Mouse (Mus musculus) heart, adult 2 months (tissue): ENCODE results near the gene Upp1. TPM values are rescaled to one million over a fixed set of nuclear protein-coding genes. Genes with fewer than 3 reads are reported as not detected.

Source experiments
- DNase-seq, 2 experiments: peaks; one replicate each; pipeline ENCODE4 v3.0.0; 2021
- H3K27ac ChIP-seq: fragments of 200-600 bp; 2 replicates; pipeline ENCODE4 v1.8.1; 2022
- H3K27me3 ChIP-seq: fragments of 200-500 bp; 2 replicates; pipeline ENCODE4 v1.6.1; 2012; ENCODE audit warnings: mild to moderate bottlenecking, low read length, inconsistent platforms, mixed read lengths; ENCODE audit not compliant: control insufficient read depth, insufficient read depth
- H3K36me3 ChIP-seq: fragments of 200-500 bp; 2 replicates; pipeline ENCODE4 v1.6.1; 2012; ENCODE audit warnings: low read length, inconsistent platforms; ENCODE audit not compliant: control insufficient read depth, insufficient read depth
- H3K4me1 ChIP-seq: fragments of 200-500 bp; 2 replicates; pipeline ENCODE4 v1.6.1; 2011; ENCODE audit warnings: low read length; ENCODE audit not compliant: control insufficient read depth, insufficient read depth
- H3K4me3 ChIP-seq: fragments of 200-600 bp; 2 replicates; pipeline ENCODE4 v1.8.1; 2022
- H3K79me2 ChIP-seq: fragments of 200-500 bp; replicated peaks from 2 replicates; pipeline ENCODE4 v1.6.1; 2012; ENCODE audit warnings: mild to moderate bottlenecking, inconsistent platforms, low read length, moderate library complexity, mixed read lengths; ENCODE audit not compliant: control insufficient read depth, insufficient read depth
- H3K9ac ChIP-seq: fragments of 200-500 bp; 2 replicates; pipeline ENCODE4 v1.6.1; 2012; ENCODE audit warnings: low read depth, mild to moderate bottlenecking, control low read depth, inconsistent platforms, low read length, mixed read lengths
- CTCF ChIP-seq: fragments of 200-600 bp; IDR thresholded peaks from 2 replicates; pipeline ENCODE4 v1.8.1; 2022; ENCODE audit warnings: antibody characterized with exemption, mild to moderate bottlenecking, moderate library complexity
- EP300 ChIP-seq: fragments of 200-500 bp; IDR thresholded peaks from 2 replicates; pipeline ENCODE4 v1.6.1; 2011; ENCODE audit warnings: low read depth, low read length, control low read depth; ENCODE audit not compliant: insufficient read depth
- POLR2A ChIP-seq: fragments of 200-500 bp; IDR thresholded peaks from 2 replicates; pipeline ENCODE4 v1.6.1; 2011; ENCODE audit warnings: mild to moderate bottlenecking, low read depth, low read length, control low read depth; ENCODE audit not compliant: insufficient read depth
- WGBS: fragments of 180-500 bp; shearing (Covaris S2); methylation state at CpG from one replicate; pipeline ENCODE4 v1.1.7; 2018; 5-methylcytosine and 5-hydroxymethylcytosine counted together
- intact Hi-C: fragments of 180-260 bp; cut with DNase I; formaldehyde crosslinking; loops from one replicate; pipeline ENCODE4 v1.15.1; 2025
- polyA plus RNA-seq: library from polyadenylated mRNA; depleted of rRNA; stranded (reverse); fragments of >200 nt; gene quantifications from 2 replicates; pipeline ENCODE4 v1.2.3, GENCODE M21; 2012
- total RNA-seq, 2 experiments: library from RNA; stranded (reverse); gene quantifications; 2 replicates each; pipeline ENCODE4 v1.2.3; 2021

Gene Upp1
- total and polyA plus RNA-seq, 3 experiments: 4.6 to 9.9 (median 5.2) TPM

DNA sequence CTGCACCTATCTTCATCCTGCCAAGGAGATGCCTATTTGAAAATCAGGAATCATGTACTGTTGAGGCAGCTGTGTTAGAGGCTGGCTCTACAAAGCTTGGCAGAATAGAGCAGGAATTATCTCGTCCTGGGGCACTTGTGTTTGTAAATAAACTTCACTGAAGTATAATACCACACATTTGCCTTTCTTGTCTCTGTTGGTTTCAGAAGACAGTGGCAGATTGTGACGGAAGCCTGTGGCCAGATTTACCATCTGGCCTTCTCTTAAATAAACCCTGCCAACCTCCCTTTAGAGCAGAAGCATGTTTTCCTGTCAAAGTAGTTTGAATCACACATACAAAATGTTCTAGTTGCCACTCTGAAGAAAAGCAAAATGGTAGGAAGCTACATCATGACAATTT lies 10.2 kb downstream of the Upp1 start:
- no peak for TF ChIP-seq EP300
- no peaks in the 10 kb centered on the region for H3K27me3 ChIP-seq
- no peak for DNase-seq
- 53% methylated on average over 2 of the region's 2 CpGs for WGBS
- no peaks in the 10 kb centered on the region for H3K79me2 ChIP-seq
- no peak overlapping the region for H3K4me3 ChIP-seq
- intact Hi-C loops: no loop called here
- no peak overlapping the region for H3K27ac ChIP-seq
- no peaks in the 10 kb centered on the region for H3K4me1 ChIP-seq
- H3K36me3 ChIP-seq: no peaks in the 10 kb centered on the region
- no peak overlapping the region for H3K9ac ChIP-seq

DNA sequence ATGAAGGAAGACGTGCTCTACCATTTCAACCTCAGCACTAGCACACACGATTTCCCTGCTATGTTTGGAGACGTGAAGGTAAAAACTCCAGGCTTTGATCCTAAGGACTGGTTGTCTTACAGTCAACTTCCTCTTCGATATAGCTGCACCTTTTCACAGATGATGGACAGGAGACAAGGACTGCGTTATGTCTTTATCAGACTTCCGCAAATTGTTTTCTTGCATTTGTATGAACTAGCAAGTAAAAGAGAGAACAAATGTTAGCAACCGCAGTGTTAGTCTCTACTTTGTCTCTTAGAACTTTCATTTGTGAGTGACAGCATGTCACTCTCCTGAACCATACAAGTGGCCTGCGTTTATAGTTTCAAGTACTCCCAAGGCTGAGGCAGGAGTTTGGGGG lies 11.6 kb downstream of the Upp1 start:
- no peak for TF ChIP-seq POLR2A
- no peak for TF ChIP-seq CTCF
- no peak for TF ChIP-seq EP300
- 81% methylated on average over 8 of the region's 8 CpGs for WGBS
- intact Hi-C loops: no loop called here

DNA sequence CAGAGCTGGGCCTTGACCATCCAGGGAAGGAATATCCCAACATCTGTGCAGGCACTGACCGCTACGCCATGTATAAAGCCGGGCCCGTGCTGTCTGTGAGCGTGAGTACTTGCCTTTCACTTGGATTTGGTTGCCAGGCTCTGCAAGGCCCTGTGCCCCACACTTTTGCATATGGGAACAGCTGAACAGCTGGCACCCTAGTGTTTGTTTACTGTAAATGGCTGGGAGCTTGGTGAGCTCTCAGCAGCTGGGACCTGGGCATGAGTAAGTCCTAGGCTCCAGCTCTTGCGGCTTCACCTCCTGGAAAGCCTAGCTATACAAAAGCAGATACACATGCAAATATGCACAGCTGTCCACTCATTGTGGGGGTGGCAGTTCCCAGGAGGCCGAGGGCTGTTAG lies 13.8 kb downstream of the Upp1 start:
- intact Hi-C loops: loop anchor here (10.0 kb wide), 1 partner anchor 707 kb away; no protein-coding TSS in a partner anchor
- Histone ChIP-seq H3K4me3 (no peak overlapping the region), H3K4me1 (no peaks in the 10 kb centered on the region), H3K79me2 (no peaks in the 10 kb centered on the region), H3K27ac (no peak overlapping the region), H3K27me3 (no peaks in the 10 kb centered on the region), H3K36me3 (no peaks in the 10 kb centered on the region), H3K9ac (no peak overlapping the region)
- no peak for TF ChIP-seq POLR2A
- no peak for TF ChIP-seq EP300
- TF ChIP-seq CTCF: no peak
- WGBS: 93% methylated on average over 7 of the region's 7 CpGs
- DNase-seq: no peak

More for the DNA sequence above, 11.6 kb downstream of the Upp1 start:
- Histone ChIP-seq H3K27me3 (no peaks in the 10 kb centered on the region), H3K27ac (no peak overlapping the region), H3K4me3 (no peak overlapping the region), H3K9ac (no peak overlapping the region), H3K4me1 (no peaks in the 10 kb centered on the region), H3K36me3 (no peaks in the 10 kb centered on the region), H3K79me2 (no peaks in the 10 kb centered on the region)
- DNase-seq: no peak

DNA sequence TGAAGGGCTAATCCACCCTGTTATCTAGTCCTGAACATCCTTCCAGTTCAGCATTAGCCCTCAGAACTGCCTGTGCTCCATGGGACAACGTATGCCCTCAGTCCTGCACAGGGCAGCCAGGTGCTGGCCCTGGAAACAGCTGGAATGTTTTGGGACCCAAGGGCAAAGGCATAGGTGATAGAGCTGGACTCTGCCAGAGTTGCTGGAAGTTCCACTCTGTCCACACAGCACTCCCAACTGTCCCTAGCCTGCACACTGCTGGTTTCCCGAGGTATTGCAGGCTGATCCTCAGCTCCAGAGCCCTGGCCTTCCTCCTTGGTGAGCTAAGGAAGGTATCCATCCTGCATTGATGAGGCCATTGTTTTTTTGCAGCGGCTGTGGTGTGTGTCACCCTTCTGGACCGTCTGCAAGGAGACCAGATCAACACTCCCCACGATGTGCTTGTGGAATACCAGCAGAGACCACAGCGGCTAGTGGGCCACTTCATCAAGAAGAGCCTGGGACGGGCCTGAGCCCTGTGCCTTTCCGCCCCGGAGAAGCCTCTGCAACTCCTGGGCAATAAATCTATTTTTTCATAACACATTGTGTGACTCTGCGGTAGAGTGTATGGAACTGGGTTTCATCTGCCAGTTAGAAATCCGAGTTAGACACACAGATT lies 17.8 kb downstream of the Upp1 start:
- Histone ChIP-seq H3K79me2 (no peaks in the 10 kb centered on the region), H3K9ac (no peak overlapping the region), H3K4me1 (no peaks in the 10 kb centered on the region), H3K4me3 (no peak overlapping the region), H3K27me3 (no peaks in the 10 kb centered on the region), H3K27ac (no peak overlapping the region), H3K36me3 (no peaks in the 10 kb centered on the region)
- intact Hi-C loops: loop anchor here (1.0 to 10.0 kb wide), 3 partner anchors 152 to 711 kb away; no protein-coding TSS in a partner anchor
- no peak for DNase-seq
- no peak for TF ChIP-seq POLR2A
- TF ChIP-seq CTCF: peak; percentile 56
- no peak for TF ChIP-seq EP300
- 73% methylated on average over 11 of the region's 11 CpGs for WGBS

DNA sequence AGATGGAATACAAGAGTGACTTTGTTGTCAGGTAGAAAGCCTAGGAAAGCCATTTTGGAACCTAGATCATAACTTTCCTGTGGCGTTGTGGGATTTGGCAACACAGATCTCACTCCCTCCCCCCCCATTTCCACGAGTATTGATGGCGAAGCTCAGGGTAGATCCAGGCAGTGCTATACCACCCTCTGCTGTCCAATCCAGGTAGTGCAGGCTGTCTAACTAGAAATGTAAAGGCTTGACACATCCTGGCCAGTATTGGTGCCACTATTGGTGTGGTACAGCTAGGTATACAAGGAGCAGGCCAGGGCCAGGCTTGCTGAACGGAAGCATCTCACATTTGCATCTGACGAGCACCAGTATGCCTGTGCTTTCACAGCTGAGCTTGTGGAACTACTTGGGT lies 18.6 kb downstream of the Upp1 start:
- Histone ChIP-seq H3K9ac (no peak overlapping the region), H3K36me3 (no peaks in the 10 kb centered on the region), H3K4me3 (no peak overlapping the region), H3K79me2 (no peaks in the 10 kb centered on the region), H3K27me3 (no peaks in the 10 kb centered on the region), H3K4me1 (no peaks in the 10 kb centered on the region), H3K27ac (no peak overlapping the region)
- DNase-seq: peak; percentile 64 to 82
- WGBS: 13% methylated on average over 5 of the region's 5 CpGs
- TF ChIP-seq POLR2A (no peak), EP300 (peak; percentile 78; the same call in 1 of the 2 replicates), CTCF (peak; percentile 100)
- intact Hi-C loops: loop anchor here (1.0 to 10.0 kb wide), 3 partner anchors 153 to 712 kb away; no protein-coding TSS in a partner anchor

DNA sequence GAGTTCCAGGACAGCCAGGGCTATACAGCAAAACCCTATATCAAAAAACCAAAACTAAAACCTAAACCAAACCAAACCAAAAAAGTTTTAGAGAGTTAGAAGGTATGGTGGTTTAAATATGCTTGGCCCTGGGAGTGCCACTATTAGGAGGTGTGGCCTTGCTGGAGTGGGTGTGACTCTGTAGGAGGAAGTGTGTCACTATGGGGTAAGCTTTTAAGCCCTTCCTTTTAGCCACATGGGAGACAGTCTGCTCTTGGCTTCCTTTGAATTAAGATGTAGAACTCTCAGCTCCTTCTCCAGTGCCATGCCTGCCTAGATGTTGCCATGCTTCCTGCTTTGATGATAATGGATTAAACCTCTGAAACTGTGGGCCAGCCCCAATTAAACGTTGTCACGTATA lies 27.2 kb downstream of the Upp1 start:
- H3K4me1 ChIP-seq: no peaks in the 10 kb centered on the region
- H3K27ac ChIP-seq: no peak overlapping the region
- H3K79me2 ChIP-seq: no peaks in the 10 kb centered on the region
- no peak for DNase-seq
- no peak overlapping the region for H3K9ac ChIP-seq
- intact Hi-C loops: no loop called here
- H3K36me3 ChIP-seq: no peaks in the 10 kb centered on the region
- 80% methylated on average over 2 of the region's 2 CpGs for WGBS
- TF ChIP-seq POLR2A: no peak
- no peak for TF ChIP-seq CTCF
- TF ChIP-seq EP300: no peak
- no peak overlapping the region for H3K4me3 ChIP-seq
- H3K27me3 ChIP-seq: no peaks in the 10 kb centered on the region
